Mouse (Mus musculus) ES-Bruce4 (cell line): ENCODE results near the gene Frmd4a.

Experiments
- CTCF ChIP-seq: IDR thresholded peaks from one replicate; pipeline ENCODE4 v1.8.1; 2011; ENCODE audit warnings: low read depth, low read length
- EP300 ChIP-seq: IDR thresholded peaks from 2 replicates; pipeline ENCODE4 v1.6.1; 2011; ENCODE audit warnings: low read depth, low read length; ENCODE audit not compliant: insufficient read depth
- POLR2A ChIP-seq: IDR thresholded peaks from one replicate; pipeline ENCODE4 v1.8.1; 2011; ENCODE audit warnings: low read length; ENCODE audit not compliant: insufficient read depth

DNA sequence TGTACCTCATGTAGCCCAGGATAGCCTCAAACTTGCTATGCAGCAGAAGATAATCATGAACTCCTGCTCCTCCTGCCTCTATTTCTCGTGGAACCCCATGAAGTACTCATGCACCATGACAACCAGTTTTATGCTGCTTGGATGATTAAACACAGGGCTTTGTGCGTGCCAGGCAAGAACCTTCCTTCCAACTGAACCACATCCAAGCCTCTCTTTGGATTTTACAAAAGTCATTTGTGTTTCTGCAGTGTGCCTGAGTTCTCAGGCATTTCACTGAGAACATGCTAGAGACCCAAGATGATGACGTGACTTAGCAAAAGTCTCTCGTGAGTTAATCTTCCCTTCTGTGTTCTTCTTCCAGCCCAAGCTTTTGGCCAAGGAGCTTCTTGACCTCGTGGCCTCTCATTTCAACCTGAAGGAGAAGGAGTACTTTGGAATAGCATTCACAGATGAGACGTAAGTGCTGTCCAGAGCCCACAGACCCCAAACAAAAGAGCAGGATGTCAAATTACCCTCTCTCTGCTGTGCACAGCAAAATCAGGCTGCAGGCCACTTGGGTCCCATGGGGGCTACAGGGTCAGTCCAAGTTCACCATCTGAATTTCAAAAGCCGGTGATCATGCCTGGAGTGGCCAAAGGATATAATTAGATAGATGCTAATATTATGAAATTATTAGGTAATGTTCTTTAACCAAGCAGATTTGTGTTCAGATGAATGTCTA lies 455.4 kb downstream of the Frmd4a start:
- TF ChIP-seq POLR2A (no peak), CTCF (no peak), EP300 (no peak)
